Mouse (Mus musculus) liver, adult (tissue): Measurements from ENCODE around the gene Ddx51.

Experiments
- GATA4 ChIP-seq: IDR thresholded peaks from 2 replicates; pipeline ENCODE4 v1.6.1; 2014; ENCODE audit warnings: mild to moderate bottlenecking, low read length; ENCODE audit not compliant: insufficient replicate concordance

The Ddx51 gene

GRCm38 (mm10) chr5:110652719-110653648, at the start of gene Ddx51, which contains the start of gene Noc4l:
Gene Ddx51 (plus strand): TSS chr5:110653451.
Gene Noc4l (minus strand): TSS chr5:110653417.
- TF ChIP-seq GATA4, result peak; percentile 19; the same call in 1 of the 2 replicates

DNA sequence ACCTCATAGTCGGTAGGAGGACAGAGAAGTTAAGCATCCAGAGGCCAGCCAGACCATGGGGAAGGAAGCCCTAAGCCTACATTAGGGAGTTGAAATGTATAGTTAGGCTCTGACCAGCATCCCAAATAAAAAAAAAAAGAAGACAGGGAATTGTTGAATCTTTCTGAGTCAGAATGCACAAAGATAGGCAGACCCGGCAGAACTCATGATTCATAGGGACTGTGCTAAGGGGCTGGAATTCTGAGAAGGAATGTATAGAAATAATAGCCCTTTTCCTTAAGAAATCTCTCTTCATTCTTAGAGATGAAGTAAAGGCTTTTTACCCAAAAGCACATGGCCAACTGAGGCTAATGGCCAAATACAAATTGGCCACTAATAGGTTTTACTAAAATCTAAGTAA, 48.9 kb upstream of the Ddx51 start:
- no peak for TF ChIP-seq GATA4

GRCm38 (mm10) chr5:110605531-110606221, 47.6 kb upstream of the Ddx51 start:
- TF ChIP-seq GATA4, result no peak

GRCm38 (mm10) chr5:110607767-110608166, 45.5 kb upstream of the Ddx51 start:
- TF ChIP-seq GATA4, result no peak

DNA sequence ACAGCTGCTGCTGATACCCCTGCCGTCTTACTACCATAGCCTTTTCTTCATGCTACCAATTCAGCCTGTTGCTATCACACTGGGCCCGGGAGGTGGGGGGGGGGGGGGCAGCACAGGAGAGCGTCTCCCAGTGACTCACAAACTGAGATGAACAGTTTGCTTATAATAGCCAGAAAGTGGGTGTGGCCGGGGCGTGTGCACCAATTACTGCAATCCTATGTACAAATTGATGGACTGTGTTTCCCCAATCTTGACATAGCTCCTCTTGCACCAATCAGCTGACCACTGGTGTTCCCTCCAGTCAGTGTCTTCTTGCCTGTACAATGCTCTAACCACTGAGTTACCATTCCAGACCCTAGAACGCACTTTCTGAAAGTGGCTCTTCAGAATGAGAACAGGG, 44.9 kb upstream of the Ddx51 start:
- no peak for TF ChIP-seq GATA4

DNA sequence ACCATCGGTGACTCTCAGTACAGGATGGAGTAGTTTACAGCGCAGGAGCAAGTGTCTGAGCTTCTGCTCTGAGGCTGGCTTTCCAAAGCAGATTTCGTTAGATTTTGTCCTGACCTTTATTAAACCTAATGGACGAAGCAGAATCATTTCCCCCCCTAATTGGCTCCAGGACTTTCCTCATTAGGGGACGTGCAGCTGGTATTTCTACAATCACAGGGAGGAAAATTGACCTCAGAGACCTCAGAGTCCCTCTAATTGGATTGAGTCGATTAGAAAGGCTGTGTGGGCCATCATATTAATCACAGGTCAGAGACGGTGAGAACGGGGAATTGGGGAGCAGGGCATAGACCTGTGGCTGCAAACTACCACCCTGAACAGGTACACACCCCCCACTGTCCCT, 44.3 kb upstream of the Ddx51 start:
- TF ChIP-seq GATA4, result no peak

- no peak for TF ChIP-seq GATA4
Measured at GRCm38 (mm10) chr5:110609425-110609824, 43.8 kb upstream of the Ddx51 start.

GRCm38 (mm10) chr5:110609868-110610267, 43.4 kb upstream of the Ddx51 start:
- TF ChIP-seq GATA4, result no peak

GRCm38 (mm10) chr5:110610484-110610883, 42.8 kb upstream of the Ddx51 start:
- TF ChIP-seq GATA4, result no peak

DNA sequence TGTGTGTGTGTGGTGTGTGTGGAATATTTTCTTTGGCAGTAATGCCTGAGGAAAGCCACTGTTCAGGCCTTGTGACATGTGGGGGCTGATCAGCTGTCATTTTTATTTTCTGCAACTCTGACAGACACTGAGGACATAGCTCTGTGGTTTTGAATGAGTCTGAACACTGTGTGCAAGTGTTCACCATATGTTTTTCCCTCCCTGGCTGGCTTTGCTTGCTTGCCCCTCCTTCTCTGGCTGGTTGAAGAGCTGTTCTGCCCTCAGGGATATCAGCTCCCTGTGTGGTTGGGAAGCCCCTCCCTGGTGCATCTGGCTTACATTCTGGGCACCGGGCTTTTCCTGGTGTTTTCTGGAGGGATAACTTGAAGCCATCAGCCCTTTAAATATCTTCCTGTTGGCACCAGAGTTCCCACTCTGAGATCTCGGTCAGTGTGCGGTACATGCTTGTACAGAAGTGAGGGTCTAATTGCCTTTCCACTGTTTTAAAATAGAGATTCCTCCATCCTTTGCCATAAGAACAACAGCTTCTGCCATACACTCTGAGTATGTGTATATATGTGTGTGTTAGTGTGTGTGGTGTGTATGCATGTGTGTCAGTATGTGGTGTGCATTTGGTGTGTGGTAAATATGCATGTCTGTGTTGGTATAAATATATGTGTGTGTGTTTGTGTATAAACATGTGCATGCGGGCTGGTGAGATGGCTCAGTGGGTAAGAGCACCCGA, 41.7 kb upstream of the Ddx51 start:
- no peak for TF ChIP-seq GATA4

DNA sequence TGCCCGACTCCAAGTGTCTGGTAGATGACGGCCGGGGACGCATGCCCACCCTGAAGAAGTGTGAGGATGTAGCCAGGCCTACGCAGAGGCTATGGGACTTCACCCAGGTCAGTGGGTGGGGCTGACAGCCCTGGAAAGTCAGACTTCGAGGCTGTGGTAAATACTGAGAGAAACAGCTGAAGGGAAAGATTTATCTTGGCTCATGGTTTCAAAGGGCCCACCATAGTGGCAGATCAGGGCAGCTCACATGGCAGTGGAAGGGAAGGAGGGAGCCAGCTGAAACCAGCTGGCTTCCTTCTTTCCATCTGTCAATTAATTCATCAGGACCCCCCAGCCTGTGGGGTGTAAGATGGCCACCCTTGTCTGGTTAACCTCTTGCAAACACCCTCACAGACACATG, 34.0 kb upstream of the Ddx51 start:
- TF ChIP-seq GATA4, result no peak

DNA sequence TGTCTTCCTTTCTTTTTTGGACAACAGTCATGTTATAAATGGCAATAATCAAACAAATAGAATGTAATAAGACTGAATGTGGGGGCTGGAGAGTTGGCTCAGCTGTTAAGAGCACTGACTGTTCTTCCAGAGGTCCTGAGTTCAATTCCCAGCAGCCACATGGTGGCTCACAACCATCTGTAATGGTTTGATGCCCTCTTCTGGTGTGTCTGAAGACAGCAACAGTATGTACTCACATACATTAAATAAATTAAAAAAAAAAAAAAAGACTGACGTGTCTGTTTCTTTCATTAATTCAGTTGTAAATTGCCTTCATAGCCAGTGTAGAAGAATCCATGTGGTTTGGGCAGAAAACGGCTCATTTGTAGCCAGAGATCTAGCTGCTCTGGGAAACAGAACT, 28.9 kb upstream of the Ddx51 start:
- no peak for TF ChIP-seq GATA4

DNA sequence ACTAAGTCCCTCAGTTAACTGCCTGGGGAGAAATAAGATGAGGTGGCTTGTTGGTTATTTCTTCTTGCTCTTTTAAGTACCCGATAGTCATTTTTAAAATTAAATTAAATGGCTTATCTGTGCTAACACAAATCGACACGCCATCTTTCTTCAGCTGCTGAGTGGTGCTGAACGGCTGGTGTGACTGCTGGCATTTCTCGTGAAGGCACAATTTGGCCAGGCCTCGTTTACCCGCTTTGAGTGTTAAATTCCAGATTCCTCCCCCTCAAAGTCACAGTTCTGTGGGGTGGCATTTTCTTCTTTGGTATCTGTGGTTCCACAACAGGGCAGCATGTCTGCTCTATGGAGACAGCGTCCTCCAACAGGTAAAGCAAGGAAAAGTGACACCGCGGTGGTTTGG, 25.9 kb upstream of the Ddx51 start:
- no peak for TF ChIP-seq GATA4

GRCm38 (mm10) chr5:110628156-110628555, 25.1 kb upstream of the Ddx51 start:
- no peak for TF ChIP-seq GATA4

DNA sequence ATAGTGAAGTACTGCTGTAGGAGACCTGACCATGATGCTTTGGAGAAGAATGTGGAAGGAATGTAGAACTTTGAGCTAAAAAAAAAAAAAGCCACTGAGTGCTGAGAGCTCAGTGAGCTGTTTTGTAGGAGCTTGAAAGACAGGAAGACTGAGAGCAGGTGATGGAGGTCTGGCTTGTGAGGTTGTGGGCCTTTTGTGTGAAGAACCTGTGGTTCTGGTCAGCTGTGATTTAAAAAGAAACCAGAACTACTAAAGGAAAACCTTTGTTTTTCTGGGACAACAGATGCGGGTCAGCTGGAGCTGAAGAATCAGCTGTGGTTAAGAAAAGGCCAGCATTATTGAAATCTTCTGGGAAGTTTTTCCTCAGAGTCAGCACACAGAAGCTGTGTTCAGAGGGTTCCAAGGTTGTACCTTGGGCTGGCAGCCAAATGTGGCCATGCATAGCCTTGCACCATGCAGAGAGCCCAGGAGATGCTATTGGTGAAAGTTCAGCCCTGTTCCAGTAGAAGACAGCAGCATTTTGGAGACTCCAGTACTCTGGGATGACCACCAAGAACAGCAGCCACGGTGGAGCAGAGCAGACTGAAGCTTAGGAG, 23.6 kb upstream of the Ddx51 start:
- TF ChIP-seq GATA4, result no peak
